Mouse (Mus musculus): ENCODE data around the gene Snrpa. TPM values are rescaled to one million over a fixed set of nuclear protein-coding genes. Genes with fewer than 3 reads are reported as not detected.
"Not testable (repeated sequence)": the region's sequence is repeated elsewhere in the genome, so short reads cannot be mapped to it uniquely, and the experiment has no call there.

Snrpa gene
- 77.9 and 95.9 TPM in 2 replicates for total RNA-seq (2017)

DNA sequence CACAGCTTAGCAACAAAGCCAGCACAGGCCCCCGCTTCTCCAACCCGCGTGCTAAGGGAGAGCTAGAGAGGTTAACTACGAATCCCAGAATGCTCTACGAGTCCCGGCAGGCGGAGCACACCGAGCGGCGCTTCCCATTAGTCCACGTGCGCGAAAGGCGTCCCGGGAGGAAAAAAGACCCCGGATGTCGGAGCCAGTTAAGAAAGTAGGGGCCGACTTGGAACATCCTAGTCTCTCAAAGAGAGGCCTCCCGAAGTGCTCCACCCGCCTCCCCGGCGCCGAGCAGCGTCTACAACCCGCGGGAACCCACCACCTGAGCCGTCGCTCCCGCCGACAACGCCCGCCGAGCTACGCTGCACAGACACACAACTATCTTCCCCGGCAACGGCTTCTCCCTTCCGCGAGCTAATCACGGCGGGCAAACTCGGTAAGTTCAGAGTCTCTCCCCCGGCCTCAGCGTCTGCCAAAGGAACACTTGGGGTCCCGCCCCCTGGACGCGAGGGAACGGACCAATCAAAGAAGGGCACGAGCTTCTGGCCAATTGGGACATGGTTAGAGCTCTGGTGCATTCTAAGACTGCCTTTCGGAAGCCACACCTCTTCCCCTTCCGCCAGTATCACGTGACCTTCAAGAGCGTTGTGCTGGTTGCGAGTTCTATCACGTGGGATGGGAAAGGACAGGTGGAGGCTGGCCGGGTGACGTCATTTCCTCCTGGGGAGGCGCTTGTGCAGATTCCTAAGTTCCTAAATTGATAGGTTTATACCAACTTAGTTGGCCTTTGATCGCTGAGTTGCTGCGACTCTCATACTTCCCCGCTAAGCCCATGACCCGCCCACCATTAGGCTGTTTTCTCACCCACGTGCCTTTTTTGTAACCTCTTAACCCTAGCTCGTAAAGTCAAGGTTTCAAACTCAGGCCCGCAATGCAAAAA lies at the start of gene Snrpa, which contains the start of gene BC024978:
TSS of gene Snrpa (minus strand) at position 591 of the 931 bp plus-strand sequence.
TSS of gene BC024978 (plus strand) at position 101 of the 931 bp plus-strand sequence.
- ATAC-seq (replicated peaks in 1 of 2; ENCODE audit: insufficient read depth in 1 of 2, low FRiP score in 2 of 2, low TSS enrichment in 1 of 2, low read depth in 1 of 2, poor library complexity in 2 of 2, severe bottlenecking in 2 of 2): peak; percentile 96

DNA sequence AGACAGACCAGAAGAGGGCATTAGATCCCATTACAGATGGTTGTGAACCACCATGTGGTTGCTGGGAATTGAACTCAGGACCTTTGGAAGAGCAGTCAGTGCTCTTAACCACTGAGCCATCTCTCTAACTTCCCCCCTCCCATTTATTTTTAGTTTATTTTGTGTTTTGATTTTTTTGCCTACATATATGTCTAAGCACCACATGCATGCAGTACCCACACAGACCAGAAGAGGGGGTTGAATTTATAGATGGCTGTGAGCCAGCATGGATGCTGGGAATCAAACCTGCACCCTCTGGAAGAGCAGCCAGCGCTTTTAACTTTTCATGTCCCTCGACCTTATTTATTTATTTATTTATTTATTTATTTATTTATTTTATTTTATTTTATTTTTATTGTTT lies 48.0 kb upstream of the Snrpa start:
- not testable (repeated sequence) for ATAC-seq (replicated peaks in 1 of 2; ENCODE audit: insufficient read depth in 1 of 2, low FRiP score in 2 of 2, low TSS enrichment in 1 of 2, low read depth in 1 of 2, poor library complexity in 2 of 2, severe bottlenecking in 2 of 2)

DNA sequence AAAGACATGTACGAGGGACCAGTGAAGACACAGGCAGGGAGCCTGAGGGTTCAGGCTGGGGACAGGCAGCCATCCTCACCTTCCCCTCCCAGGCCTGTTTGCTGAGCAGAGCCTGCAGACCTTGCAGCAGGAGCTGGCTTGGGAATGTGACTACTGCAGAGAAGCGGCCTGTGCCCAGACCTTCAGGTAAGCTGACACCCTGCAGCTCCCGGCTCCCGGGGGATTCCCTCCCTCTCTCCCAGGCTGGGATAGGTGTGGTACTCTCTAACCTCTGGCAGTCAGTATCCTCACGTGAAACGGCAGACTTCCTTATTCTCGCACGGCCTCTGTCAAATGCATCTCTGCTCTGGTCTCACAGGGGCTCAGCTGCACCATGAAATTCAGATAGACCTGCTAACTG lies 47.1 kb upstream of the Snrpa start:
- no peak for ATAC-seq (replicated peaks in 1 of 2; ENCODE audit: insufficient read depth in 1 of 2, low FRiP score in 2 of 2, low TSS enrichment in 1 of 2, low read depth in 1 of 2, poor library complexity in 2 of 2, severe bottlenecking in 2 of 2)

DNA sequence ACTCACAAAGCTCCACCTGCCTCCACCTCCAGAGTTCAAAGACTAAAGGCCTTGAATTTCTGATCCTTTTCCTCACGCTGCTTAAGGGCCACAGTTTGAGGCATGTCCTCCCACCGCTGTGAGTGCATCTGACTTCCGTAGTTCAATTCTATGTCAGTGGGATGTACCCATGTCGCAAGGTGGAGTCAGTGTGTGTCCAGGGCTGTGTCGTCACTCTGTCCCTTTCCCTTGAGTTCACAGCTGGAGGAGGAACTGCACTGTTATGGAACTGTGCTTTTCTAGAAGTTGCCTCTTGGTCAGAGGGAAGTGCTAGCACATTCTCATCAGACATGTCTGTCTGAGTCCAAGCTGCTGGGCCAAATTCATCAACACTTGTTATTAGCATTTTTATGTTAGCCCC lies 42.5 kb upstream of the Snrpa start:
- peak in 1 of 2 experiments; percentile 43; a peak in 1 of 4 replicates for ATAC-seq (replicated peaks in 1 of 2; ENCODE audit: insufficient read depth in 1 of 2, low FRiP score in 2 of 2, low TSS enrichment in 1 of 2, low read depth in 1 of 2, poor library complexity in 2 of 2, severe bottlenecking in 2 of 2)

DNA sequence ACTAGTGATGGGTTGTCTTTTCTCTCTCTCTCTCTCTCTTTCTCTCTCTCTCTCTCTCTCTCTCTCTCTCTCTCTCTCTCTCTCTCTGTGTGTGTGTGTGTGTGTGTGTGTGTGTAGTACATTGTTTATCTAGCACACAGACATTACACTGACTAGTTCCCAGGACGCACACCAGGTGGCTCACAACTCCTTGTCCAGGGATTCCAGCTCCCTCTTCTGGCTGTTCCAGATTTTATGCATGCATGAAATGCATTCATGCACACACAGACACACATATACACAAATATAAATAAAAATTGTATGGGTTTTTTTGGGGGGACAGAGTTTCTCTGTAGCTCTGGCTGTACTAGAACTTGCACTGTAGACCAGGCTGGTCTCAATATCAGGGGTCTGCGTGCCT lies 41.5 kb upstream of the Snrpa start:
- ATAC-seq (replicated peaks in 1 of 2; ENCODE audit: insufficient read depth in 1 of 2, low FRiP score in 2 of 2, low TSS enrichment in 1 of 2, low read depth in 1 of 2, poor library complexity in 2 of 2, severe bottlenecking in 2 of 2): no peak

DNA sequence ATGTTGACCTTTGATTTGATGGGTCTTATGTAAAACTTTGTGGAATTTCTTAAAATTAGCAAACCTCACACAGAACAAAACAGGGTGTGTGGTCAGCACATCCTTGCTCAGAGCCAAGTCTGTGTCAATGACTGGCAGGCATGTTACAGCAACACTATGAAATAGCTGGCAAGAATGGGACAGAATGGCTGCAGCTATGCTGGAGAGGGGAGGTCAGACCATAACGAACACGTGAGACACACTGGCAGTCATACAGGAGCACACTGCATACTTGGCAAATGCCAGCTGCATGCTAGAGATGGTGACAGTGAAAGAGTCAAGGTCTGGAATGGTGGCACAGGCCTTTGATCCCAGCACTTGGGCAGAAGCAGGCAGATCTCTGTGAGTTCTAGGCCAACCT lies 39.7 kb upstream of the Snrpa start:
- no peak for ATAC-seq (replicated peaks in 1 of 2; ENCODE audit: insufficient read depth in 1 of 2, low FRiP score in 2 of 2, low TSS enrichment in 1 of 2, low read depth in 1 of 2, poor library complexity in 2 of 2, severe bottlenecking in 2 of 2)

DNA sequence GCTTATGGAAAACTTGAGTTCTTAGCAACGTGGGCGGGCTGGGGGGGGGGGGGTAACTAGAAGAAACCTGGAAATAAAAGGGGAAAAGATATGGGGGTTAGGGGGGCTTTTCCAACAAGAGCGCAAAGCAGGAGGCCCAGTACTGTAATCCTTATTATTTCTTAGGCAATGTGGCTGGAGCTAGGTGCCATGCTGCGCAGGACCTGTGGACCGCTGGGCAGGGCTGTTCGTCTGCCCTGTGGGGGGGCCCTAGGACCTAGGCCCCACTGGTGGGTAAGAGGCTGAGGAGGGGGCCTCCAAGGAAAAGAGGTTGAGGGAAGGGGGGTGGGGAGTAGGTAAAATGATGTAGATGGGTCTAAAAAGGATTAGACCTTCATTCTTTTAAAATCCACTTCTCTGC lies 37.2 kb upstream of the Snrpa start:
- no peak for ATAC-seq (replicated peaks in 1 of 2; ENCODE audit: insufficient read depth in 1 of 2, low FRiP score in 2 of 2, low TSS enrichment in 1 of 2, low read depth in 1 of 2, poor library complexity in 2 of 2, severe bottlenecking in 2 of 2)

DNA sequence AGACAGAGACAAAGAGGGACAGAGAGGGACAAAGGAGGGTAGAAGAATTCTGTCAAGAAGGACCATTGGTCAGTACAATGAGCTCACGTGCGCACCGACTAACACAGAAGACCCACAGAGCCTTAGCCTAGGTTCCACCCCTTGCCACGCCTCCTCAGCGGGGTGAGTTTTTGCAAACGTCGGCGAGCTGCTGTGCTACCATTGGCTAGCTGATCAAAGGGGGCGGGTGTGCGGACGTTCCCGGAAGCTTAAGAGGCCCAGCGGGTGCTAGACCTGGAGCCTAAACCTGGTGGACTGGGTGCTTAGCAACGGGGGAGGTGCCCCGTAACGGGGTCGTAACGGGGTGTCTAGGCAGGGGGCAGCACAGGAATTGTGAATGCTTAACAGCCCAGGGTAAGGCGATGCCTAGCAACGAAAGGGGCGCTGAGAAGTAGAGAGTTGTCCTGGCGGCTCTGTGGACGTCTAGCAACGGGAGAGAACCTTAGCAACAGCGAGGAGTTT lies 36.8 kb upstream of the Snrpa start, which contains the start of gene Coq8b:
TSS of gene Coq8b (plus strand) at position 243 of the 501 bp plus-strand sequence.
- peak; percentile 94 for ATAC-seq (replicated peaks in 1 of 2; ENCODE audit: insufficient read depth in 1 of 2, low FRiP score in 2 of 2, low TSS enrichment in 1 of 2, low read depth in 1 of 2, poor library complexity in 2 of 2, severe bottlenecking in 2 of 2)

DNA sequence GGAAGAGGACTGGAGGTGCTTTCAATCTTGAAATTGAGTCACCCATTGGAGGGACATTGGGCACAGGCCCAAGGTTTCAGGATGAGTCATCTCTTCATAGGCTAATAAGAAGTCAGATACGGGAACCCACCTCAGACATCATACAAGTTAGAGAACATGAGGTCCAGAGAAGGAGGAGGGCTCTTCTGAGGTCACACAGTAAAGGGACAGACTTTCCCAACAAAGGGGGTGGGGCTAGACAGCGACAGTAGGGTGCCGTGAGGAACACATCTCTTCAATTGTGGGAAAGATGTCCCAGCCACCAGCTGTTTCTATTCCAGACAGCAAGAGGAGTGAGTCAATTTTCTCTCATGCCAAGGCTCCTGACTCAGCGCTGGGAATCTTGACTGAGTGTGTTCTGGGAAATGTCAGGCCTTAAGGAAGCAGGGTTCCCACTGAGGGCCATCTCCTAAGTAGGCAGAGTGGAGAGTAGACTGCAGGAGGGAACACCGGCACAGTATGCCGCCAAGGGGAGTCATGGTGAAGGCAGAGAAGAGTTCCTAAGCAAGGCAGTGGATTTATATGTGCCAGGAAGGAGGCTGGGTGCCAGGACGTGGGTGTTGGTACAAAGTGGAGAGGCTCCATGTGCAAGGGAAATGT lies 35.7 kb upstream of the Snrpa start:
- ATAC-seq (replicated peaks in 1 of 2; ENCODE audit: insufficient read depth in 1 of 2, low FRiP score in 2 of 2, low TSS enrichment in 1 of 2, low read depth in 1 of 2, poor library complexity in 2 of 2, severe bottlenecking in 2 of 2): no peak

DNA sequence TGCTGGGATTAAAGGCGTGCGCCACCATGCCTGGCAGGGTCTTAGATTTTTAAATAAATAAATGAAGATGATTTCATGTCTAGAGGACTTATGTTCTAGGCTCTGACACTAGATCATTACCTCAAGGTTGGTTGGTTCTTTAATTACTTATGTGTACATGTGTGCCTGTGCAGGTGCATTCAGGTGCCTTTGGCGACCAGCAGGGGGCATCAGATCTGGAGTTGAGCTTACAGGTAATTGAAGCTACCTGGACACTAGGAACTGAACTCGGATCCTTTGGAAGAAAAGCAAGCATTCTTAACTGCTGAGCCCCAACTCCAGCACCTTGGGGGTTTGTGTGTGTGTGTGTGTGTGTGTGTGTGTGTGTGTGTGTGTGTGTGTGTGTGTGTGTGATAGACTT lies 34.7 kb upstream of the Snrpa start:
- no peak for ATAC-seq (replicated peaks in 1 of 2; ENCODE audit: insufficient read depth in 1 of 2, low FRiP score in 2 of 2, low TSS enrichment in 1 of 2, low read depth in 1 of 2, poor library complexity in 2 of 2, severe bottlenecking in 2 of 2)

DNA sequence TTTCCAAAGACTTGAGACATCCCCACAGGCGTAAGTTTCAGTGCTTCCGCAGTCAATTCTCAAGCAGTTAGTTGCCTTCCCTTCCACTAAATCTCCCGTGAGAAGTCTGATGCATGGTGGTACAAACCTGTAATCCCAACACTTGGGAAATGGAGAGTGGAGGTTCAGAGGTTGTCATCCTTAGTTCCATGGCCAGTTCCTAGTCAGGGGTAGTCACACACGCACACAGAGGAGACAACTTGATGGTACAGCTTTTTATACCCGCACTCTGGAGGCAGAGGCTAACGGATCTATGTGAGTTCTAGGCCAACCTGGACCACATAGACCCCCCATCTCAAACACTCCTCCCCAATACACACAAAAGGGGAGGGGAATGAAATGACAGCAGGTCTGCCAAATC lies 32.8 kb upstream of the Snrpa start:
- ATAC-seq (replicated peaks in 1 of 2; ENCODE audit: insufficient read depth in 1 of 2, low FRiP score in 2 of 2, low TSS enrichment in 1 of 2, low read depth in 1 of 2, poor library complexity in 2 of 2, severe bottlenecking in 2 of 2): peak; percentile 1 to 8; a peak in 2 of 4 replicates

DNA sequence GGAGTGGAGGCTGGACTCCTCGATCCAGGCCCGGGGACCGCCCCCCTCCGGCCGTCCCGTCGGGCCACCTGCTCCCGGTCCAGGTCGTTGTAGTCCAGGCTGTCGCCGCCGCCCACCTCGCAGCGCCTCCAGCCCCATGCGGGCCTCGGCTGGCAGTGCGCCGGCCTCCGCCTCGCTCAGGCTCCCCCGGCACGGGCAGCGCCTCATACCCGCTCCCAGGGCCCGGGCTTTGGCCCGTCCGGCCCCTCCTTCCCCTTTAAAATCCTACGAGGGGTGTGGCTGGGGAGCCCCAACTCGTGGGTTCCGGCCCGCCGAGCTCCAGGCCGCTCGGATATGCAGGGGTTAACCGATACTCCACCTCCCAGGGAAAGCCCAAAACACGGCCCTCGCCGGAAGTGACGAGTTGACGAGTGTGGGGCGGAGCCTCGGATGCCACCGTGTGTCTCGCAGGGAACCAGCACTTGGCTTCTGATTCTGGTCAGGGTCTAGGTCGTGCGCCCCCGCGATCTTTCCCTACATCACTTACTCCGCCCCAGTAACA lies 32.3 kb upstream of the Snrpa start, which contains the start of gene Itpkc:
TSS of gene Itpkc (minus strand) at position 381 of the 541 bp plus-strand sequence.
- ATAC-seq (replicated peaks in 1 of 2; ENCODE audit: insufficient read depth in 1 of 2, low FRiP score in 2 of 2, low TSS enrichment in 1 of 2, low read depth in 1 of 2, poor library complexity in 2 of 2, severe bottlenecking in 2 of 2): peak; percentile 79 to 85

DNA sequence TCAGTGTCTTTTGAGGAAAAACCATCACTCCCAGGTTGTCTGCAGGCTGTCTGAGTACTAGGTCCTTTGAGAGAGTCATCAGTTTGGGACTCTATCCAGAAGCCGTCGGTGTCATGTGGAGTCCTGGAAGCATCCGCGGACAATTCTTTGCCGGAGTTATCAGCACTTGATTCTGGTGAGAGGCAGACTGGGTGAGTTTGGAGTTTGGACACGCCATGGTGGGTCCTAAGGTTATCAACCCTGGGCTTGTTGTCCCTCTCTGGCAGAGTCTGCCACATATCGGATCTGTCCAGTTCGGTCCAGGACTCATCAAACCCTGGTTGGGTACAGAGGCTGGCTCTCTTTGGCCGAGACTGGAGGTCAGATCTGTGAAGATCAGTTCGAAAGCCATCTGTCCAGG lies 31.6 kb upstream of the Snrpa start:
- no peak for ATAC-seq (replicated peaks in 1 of 2; ENCODE audit: insufficient read depth in 1 of 2, low FRiP score in 2 of 2, low TSS enrichment in 1 of 2, low read depth in 1 of 2, poor library complexity in 2 of 2, severe bottlenecking in 2 of 2)

DNA sequence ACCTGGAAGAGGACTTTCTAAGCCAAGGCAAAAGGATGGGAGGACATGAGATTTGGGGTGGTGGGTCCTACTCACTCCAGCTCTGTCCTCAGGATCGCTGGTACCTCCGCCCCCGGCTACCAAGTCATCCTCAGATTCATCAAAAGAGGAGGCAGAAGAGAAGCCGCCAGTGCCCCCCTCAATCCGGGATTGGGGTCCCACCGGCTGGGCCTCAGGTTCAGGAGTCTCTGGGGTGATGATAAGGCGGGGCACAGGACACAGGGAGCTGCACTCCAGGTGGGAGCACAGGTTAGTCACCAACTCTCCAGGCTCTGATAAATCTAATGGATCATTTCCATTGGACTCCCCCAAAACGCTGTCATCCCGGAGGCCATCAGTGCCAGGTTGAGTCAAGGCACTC lies 31.2 kb upstream of the Snrpa start:
- no peak for ATAC-seq (replicated peaks in 1 of 2; ENCODE audit: insufficient read depth in 1 of 2, low FRiP score in 2 of 2, low TSS enrichment in 1 of 2, low read depth in 1 of 2, poor library complexity in 2 of 2, severe bottlenecking in 2 of 2)

DNA sequence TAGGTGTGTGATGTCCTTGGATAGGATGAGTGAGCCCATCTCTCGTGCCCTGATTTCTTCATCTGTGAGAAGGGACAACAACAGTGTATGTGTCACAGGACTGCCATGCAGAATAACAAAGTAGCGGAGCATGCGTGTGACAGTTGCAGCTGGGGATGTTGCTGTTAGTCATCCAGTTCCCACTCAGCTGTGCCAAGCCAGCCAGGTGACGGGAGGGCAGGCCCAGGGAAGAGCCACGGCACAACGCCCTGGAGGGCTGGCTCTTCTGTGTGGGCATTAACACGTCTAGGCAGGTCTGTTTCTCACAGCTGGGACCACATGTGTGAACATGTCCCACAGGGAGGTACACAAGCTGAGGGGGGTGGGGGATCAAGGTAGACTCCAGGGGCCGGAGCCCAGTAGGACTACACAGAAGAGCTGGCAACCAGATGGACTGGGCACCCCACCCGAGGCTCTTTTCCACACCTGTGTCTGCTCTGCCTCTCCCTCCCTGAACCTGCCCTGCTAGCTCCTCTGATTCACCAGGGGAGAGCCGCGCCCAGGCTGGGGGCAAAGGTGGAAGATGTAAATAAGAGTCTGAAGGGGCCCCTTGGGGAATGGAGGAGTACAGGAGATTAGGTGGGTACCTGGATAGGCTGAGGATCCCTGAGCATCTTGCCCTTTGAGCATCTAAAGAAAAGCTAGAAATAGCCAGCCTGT lies 29.0 kb upstream of the Snrpa start:
- no peak for ATAC-seq (replicated peaks in 1 of 2; ENCODE audit: insufficient read depth in 1 of 2, low FRiP score in 2 of 2, low TSS enrichment in 1 of 2, low read depth in 1 of 2, poor library complexity in 2 of 2, severe bottlenecking in 2 of 2)

DNA sequence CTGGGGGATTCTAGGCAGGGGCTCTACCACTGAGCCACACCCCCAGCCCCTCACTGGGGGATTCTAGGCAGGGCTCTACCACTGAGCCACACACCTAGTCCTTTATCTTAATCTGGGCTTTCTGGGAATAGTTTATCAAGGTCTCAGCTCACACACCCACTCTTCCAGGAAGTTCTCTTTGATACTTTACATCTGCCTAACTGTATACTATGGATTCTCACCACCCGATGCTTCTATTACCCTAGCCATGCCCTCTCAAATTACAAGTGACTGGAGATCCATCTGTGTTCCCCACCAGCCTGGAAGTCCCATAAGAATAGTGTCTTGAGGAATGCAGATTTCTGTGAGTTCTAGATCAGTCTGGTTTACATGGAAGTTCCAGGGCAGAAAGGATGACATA lies 26.5 kb upstream of the Snrpa start:
- ATAC-seq (replicated peaks in 1 of 2; ENCODE audit: insufficient read depth in 1 of 2, low FRiP score in 2 of 2, low TSS enrichment in 1 of 2, low read depth in 1 of 2, poor library complexity in 2 of 2, severe bottlenecking in 2 of 2): no peak

DNA sequence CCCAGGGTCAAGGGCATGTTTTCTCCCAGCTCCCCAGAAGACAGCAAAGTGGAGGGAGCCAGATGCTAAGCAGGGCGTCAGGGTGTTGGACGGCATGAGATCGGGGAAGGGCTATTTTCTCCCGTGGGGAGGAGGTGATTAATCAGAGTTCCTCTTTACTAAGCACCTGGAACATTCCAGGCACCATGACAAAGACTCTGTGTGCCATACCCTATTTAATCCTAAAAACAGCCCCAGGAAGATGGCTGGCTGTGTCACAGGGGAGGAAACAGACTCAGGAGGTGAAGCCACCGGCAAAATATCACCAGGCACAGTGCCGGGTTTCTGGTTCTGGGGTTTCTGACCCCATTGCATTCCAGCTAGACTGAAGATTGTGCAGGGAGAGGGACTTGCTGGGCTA lies 25.9 kb upstream of the Snrpa start:
- ATAC-seq (replicated peaks in 1 of 2; ENCODE audit: insufficient read depth in 1 of 2, low FRiP score in 2 of 2, low TSS enrichment in 1 of 2, low read depth in 1 of 2, poor library complexity in 2 of 2, severe bottlenecking in 2 of 2): no peak

All from hematopoietic stem cell, adult 5-6 weeks (primary cell).